Mouse (Mus musculus) kidney, adult 9 months (tissue): ENCODE measurements around the gene Gjd2.
A peak's percentile ranks its signal among the peaks of the same experiment; 100 is the strongest.

Experiments used
- DNase-seq: peaks from one replicate; pipeline ENCODE4 v3.0.0; 2022

The Gjd2 gene

GRCm38 (mm10) chr2:114011838-114012237 lies 1.6 kb downstream of the Gjd2 start:
- DNase-seq: peak; percentile 30

- no peak for DNase-seq
Measured at GRCm38 (mm10) chr2:114008321-114008720, 5.1 kb downstream of the Gjd2 start.

GRCm38 (mm10) chr2:113997484-113997883 lies 15.9 kb downstream of the Gjd2 start:
- no peak for DNase-seq

GRCm38 (mm10) chr2:113996930-113997329 lies 16.5 kb downstream of the Gjd2 start:
- DNase-seq: no peak

DNA sequence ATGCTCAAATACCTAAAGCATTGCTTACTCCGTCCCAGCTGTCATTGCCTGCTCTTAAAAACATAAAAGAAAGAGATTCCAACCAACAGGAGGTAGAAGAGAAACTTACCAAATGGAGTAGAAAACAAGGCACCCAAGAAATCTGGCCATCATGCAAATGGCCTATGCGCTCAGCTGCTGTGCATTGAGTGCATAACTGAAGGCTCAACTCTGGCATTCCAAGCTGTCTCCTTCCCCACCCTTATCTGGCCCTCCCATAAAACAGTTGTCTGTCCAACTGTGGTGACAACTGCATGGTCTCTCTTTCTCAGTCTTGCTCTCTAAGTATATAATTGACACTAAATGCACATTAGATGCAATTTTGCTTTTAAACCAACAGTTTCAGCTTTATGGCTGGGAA lies 28.5 kb downstream of the Gjd2 start:
- DNase-seq: no peak

GRCm38 (mm10) chr2:113980664-113981063 lies 32.8 kb downstream of the Gjd2 start:
- no peak for DNase-seq

GRCm38 (mm10) chr2:113978151-113978771 lies 35.2 kb downstream of the Gjd2 start:
- DNase-seq: no peak

DNA sequence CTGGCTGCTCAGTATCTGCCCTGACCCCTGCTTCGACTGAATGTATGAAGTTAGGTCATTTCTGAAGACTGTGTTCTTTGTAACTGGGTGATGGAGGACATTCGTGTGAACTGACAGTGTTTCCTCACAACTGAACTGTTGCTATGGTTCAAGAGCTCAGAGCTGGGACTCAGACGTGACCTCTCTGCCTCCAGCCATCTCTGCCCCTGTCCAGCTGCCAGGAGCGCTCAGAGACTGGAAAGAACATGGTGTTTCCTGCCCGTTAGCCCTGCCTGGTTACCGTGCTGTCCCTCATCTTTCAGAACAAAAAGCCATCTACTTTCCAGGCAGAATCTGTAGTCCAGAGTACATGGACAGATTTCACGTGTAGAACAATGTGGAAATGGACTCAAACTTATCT lies 39.5 kb downstream of the Gjd2 start:
- DNase-seq: no peak

- no peak for DNase-seq
Measured at GRCm38 (mm10) chr2:113966421-113966820, 47.0 kb downstream of the Gjd2 start.
